Mouse (Mus musculus): ENCODE results near the gene Fbxo42. TPM values are rescaled to one million over a fixed set of nuclear protein-coding genes. Genes with fewer than 3 reads are reported as not detected.
A peak's percentile ranks its signal among the peaks of the same experiment; 100 is the strongest.
"Not testable (repeated sequence)": the region's sequence is repeated elsewhere in the genome, so short reads cannot be mapped to it uniquely, and the experiment has no call there.

Gene Fbxo42
- polyA plus RNA-seq, 1 experiment from 2014 or later, result 14.2 TPM

- Histone ChIP-seq H3K4me3 (replicated peaks) (peak overlapping the region; percentile 95), H3K9ac (peak overlapping the region; percentile 34; the same call in 1 of the 2 replicates), H3K27ac (peak overlapping the region; percentile 9; the same call in 1 of the 2 replicates), H3K4me2 (peak overlapping the region; percentile 97), H3K4me1 (replicated peaks) (peaks cover 62% of the 10 kb centered on the region)
- not testable (repeated sequence) for H3K36me3 ChIP-seq; H3K27me3 ChIP-seq; ATAC-seq (ENCODE audit: low read depth); H3K9me3 ChIP-seq (replicated peaks); DNase-seq
- WGBS (ENCODE audit: insufficient replicate concordance), result 56% methylated on average over 3 of the region's 3 CpGs
These were observed 10.0 kb upstream of the Fbxo42 start for GRCm38 (mm10) chr4:141137740-141138139.

GRCm38 (mm10) chr4:141138425-141139115, 9.1 kb upstream of the Fbxo42 start:
- peak overlapping the region; percentile 95 for H3K4me3 ChIP-seq (replicated peaks)
- H3K4me1 ChIP-seq (replicated peaks), result peaks cover 54% of the 10 kb centered on the region
- DNase-seq (peak; percentile 28), ATAC-seq (ENCODE audit: low read depth) (peak; percentile 35)
- no peaks in the 10 kb centered on the region for H3K9me3 ChIP-seq (replicated peaks)
- H3K9ac ChIP-seq, result peak overlapping the region; percentile 93
- peak overlapping the region; percentile 92 for H3K27ac ChIP-seq
- H3K4me2 ChIP-seq, result peak overlapping the region; percentile 97
- H3K36me3 ChIP-seq, result peaks cover 8% of the 10 kb centered on the region; the same call in 1 of the 2 replicates
- 1% methylated on average over 29 of the region's 29 CpGs for WGBS (ENCODE audit: insufficient replicate concordance)
- no peaks in the 10 kb centered on the region for H3K27me3 ChIP-seq

GRCm38 (mm10) chr4:141139116-141139970, 8.4 kb upstream of the Fbxo42 start, which contains the start of gene Szrd1:
Szrd1 (minus strand) TSS chr4:141139775.
- H3K9ac ChIP-seq, result peak within 1 kb of the TSS; percentile 93
- WGBS (ENCODE audit: insufficient replicate concordance), result under 1% methylated on average over 63 of the region's 63 CpGs
- no peaks in the 10 kb centered on the region for H3K9me3 ChIP-seq (replicated peaks)
- peak; percentile 99 for DNase-seq
- H3K27me3 ChIP-seq, result no peaks in the 10 kb centered on the region
- peak within 1 kb of the TSS; percentile 97 for H3K4me2 ChIP-seq
- peaks cover 49% of the 10 kb centered on the region for H3K4me1 ChIP-seq (replicated peaks)
- ATAC-seq (ENCODE audit: low read depth), result peak; percentile 94
- peak within 1 kb of the TSS; percentile 92 for H3K27ac ChIP-seq
- peak within 1 kb of the TSS; percentile 95 for H3K4me3 ChIP-seq (replicated peaks)
- peaks cover 6% of the 10 kb centered on the region; the same call in 1 of the 2 replicates for H3K36me3 ChIP-seq

- not testable (repeated sequence) for H3K9me3 ChIP-seq (replicated peaks); H3K4me3 ChIP-seq (replicated peaks); ATAC-seq (ENCODE audit: low read depth); H3K27ac ChIP-seq; H3K36me3 ChIP-seq; DNase-seq; H3K27me3 ChIP-seq; H3K9ac ChIP-seq
- Histone ChIP-seq H3K4me2 (peak overlapping the region; percentile 97; the same call in 1 of the 2 replicates), H3K4me1 (replicated peaks) (peaks cover 44% of the 10 kb centered on the region)
- 86% methylated on average over 9 of the region's 9 CpGs for WGBS (ENCODE audit: insufficient replicate concordance)
These were observed 7.4 kb upstream of the Fbxo42 start for GRCm38 (mm10) chr4:141140354-141140753.

- Histone ChIP-seq H3K36me3 (no peaks in the 10 kb centered on the region), H3K27ac (no peak overlapping the region), H3K4me1 (replicated peaks) (peaks cover 38% of the 10 kb centered on the region), H3K4me2 (no peak overlapping the region), H3K27me3 (no peaks in the 10 kb centered on the region), H3K9ac (no peak overlapping the region), H3K9me3 (replicated peaks) (no peaks in the 10 kb centered on the region), H3K4me3 (replicated peaks) (no peak overlapping the region)
- DNase-seq, result no peak
- 82% methylated on average over 6 of the region's 6 CpGs for WGBS (ENCODE audit: insufficient replicate concordance)
- ATAC-seq (ENCODE audit: low read depth), result no peak
These were observed 6.7 kb upstream of the Fbxo42 start for GRCm38 (mm10) chr4:141140967-141141366.

GRCm38 (mm10) chr4:141142285-141142811, 5.4 kb upstream of the Fbxo42 start:
- DNase-seq, result peak; percentile 64
- Histone ChIP-seq H3K36me3 (no peaks in the 10 kb centered on the region), H3K9ac (no peak overlapping the region), H3K27me3 (no peaks in the 10 kb centered on the region), H3K27ac (no peak overlapping the region), H3K4me1 (replicated peaks) (peaks cover 33% of the 10 kb centered on the region), H3K4me2 (peak overlapping the region; percentile 17; the same call in 1 of the 2 replicates), H3K4me3 (replicated peaks) (no peak overlapping the region), H3K9me3 (replicated peaks) (no peaks in the 10 kb centered on the region)
- ATAC-seq (ENCODE audit: low read depth), result no peak
- WGBS (ENCODE audit: insufficient replicate concordance), result 26% methylated on average over 9 of the region's 9 CpGs

GRCm38 (mm10) chr4:141145124-141145523, 2.6 kb upstream of the Fbxo42 start:
- not testable (repeated sequence) for ATAC-seq (ENCODE audit: low read depth); DNase-seq; H3K4me2 ChIP-seq; H3K4me3 ChIP-seq (replicated peaks); H3K27ac ChIP-seq; H3K9ac ChIP-seq; H3K9me3 ChIP-seq (replicated peaks); H3K27me3 ChIP-seq; H3K36me3 ChIP-seq
- peaks cover 33% of the 10 kb centered on the region for H3K4me1 ChIP-seq (replicated peaks)
- 62% methylated on average over 11 of the region's 16 CpGs for WGBS (ENCODE audit: insufficient replicate concordance)

GRCm38 (mm10) chr4:141146491-141147033, 1.2 kb upstream of the Fbxo42 start:
- Histone ChIP-seq H3K27ac (peak overlapping the region; percentile 87), H3K4me2 (peak overlapping the region; percentile 80; the same call in 1 of the 2 replicates), H3K4me1 (replicated peaks) (peaks cover 45% of the 10 kb centered on the region), H3K9ac (no peak overlapping the region), H3K9me3 (replicated peaks) (no peaks in the 10 kb centered on the region), H3K4me3 (replicated peaks) (no peak overlapping the region), H3K36me3 (no peaks in the 10 kb centered on the region), H3K27me3 (no peaks in the 10 kb centered on the region)
- ATAC-seq (ENCODE audit: low read depth), result no peak
- 79% methylated on average over 6 of the region's 6 CpGs for WGBS (ENCODE audit: insufficient replicate concordance)
- DNase-seq, result no peak

GRCm38 (mm10) chr4:141148009-141148801, 492 bp downstream of the Fbxo42 start:
- peaks cover 3% of the 10 kb centered on the region; the same call in 1 of the 2 replicates for H3K36me3 ChIP-seq
- WGBS (ENCODE audit: insufficient replicate concordance), result under 1% methylated on average over 66 of the region's 66 CpGs
- H3K4me1 ChIP-seq (replicated peaks), result peaks cover 51% of the 10 kb centered on the region
- H3K9ac ChIP-seq, result peak overlapping the region; percentile 96
- peak overlapping the region; percentile 80 for H3K4me2 ChIP-seq
- no peaks in the 10 kb centered on the region for H3K27me3 ChIP-seq
- ATAC-seq (ENCODE audit: low read depth) (peak; percentile 78), DNase-seq (peak; percentile 50)
- H3K9me3 ChIP-seq (replicated peaks), result no peaks in the 10 kb centered on the region
- peak overlapping the region; percentile 83 for H3K4me3 ChIP-seq (replicated peaks)
- peak overlapping the region; percentile 86 for H3K27ac ChIP-seq

GRCm38 (mm10) chr4:141149116-141149515, 1.4 kb downstream of the Fbxo42 start:
- H3K9me3 ChIP-seq (replicated peaks), result no peaks in the 10 kb centered on the region
- H3K9ac ChIP-seq, result peak overlapping the region; percentile 96
- WGBS (ENCODE audit: insufficient replicate concordance), result 25% methylated on average over 7 of the region's 7 CpGs
- H3K4me3 ChIP-seq (replicated peaks), result peak overlapping the region; percentile 83
- peaks cover 58% of the 10 kb centered on the region for H3K4me1 ChIP-seq (replicated peaks)
- peak overlapping the region; percentile 80 for H3K4me2 ChIP-seq
- peak overlapping the region; percentile 86 for H3K27ac ChIP-seq
- H3K27me3 ChIP-seq, result no peaks in the 10 kb centered on the region
- peaks cover 3% of the 10 kb centered on the region; the same call in 1 of the 2 replicates for H3K36me3 ChIP-seq
- no peak for ATAC-seq (ENCODE audit: low read depth)
- DNase-seq, result no peak
